Mouse (Mus musculus) T-helper 17 cell (primary cell): ENCODE measurements around the gene Sprr2a2.
"Not testable (repeated sequence)": the region's sequence is repeated elsewhere in the genome, so short reads cannot be mapped to it uniquely, and the experiment has no call there.

Experiments used
- in situ Hi-C, 2 experiments: fragments of 300-600 bp; cut with MboI, MseI; formaldehyde crosslinking; loops; 1 replicate in 1 of 2; 2 replicates in 1 of 2; pipeline ENCODE4 v1.15.1; 2025; ENCODE audit warnings: high pct_unique_total_duplicates in 2 of 2

Gene Sprr2a2

GRCm38 (mm10) chr3:92273504-92273903 is 57.8 kb downstream of the Sprr2a2 start:
- in situ Hi-C loops: not testable (repeated sequence)

DNA sequence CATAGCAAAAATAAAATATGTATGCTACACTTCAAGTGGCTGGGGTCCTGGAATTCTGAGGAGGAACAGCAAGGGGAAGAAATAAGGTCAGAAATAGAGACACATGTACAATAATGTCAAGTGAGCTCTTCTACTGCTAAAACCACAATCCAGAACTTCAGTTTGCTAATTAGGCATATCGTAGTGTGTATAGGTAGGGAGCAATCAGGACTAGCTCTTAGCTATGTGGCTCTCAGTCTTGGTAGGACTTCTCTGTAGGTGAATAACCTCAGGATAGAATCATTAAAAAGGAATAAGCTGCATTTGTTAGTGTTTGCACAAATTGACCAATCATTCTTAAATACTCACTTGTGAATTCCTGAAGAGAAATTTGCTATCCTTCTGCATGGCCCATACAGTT is 58.3 kb downstream of the Sprr2a2 start:
- in situ Hi-C loops: not testable (repeated sequence)

DNA sequence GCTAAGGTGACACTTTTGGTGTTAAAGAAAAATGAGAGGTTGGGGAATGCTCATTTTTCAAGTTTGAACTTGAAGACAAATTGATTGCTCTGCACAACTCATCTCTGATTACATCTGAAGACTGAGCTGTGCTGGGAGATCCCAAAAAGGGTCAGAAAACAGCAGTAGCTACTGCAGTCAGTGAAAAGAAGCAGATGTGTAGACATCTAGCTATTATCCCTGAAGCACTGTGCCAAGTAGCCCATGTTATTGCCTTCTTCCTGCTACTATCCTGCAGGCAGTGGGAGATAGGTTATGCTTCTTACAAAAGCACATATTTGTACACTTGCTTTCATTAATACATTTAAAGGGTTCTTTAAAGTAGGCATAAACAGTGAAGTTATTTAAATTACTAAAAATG is 63.9 kb downstream of the Sprr2a2 start:
- in situ Hi-C loops: loop anchor here in 1 of 2 experiments (5.0 kb wide), 1 partner anchor 67 kb away; no protein-coding TSS in a partner anchor

DNA sequence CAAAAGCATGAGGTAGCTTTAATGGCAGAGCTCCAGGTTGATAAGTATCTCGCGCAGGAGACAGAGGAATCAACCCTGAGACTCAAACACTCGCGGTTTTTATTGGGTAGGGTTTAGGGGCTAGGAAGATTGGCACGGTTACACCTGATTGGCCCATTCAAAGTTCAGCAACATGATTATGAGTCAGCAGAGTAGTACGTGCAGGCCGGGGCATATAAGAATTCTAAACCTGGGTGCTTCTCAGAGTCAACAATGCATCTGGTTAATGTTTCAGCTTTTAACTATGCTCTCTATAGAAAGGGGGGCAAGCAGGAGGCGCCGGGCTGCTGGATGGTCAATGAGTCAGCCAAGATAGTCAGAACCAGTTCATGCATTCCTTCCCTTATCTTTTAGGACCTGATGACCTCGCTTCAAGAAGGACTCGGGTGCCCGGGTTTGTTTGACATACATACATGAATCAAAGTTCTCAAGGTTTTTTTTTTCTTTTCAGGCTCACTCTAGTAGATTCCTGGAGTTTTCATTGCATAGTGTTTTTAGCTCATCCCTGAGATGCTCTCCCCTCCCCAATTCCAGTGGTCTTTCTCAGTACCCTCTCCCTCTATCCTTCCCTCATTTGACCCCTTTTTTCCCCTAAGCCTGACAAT is 65.4 kb downstream of the Sprr2a2 start:
- in situ Hi-C loops: loop anchor here in 1 of 2 experiments (5.0 kb wide), 1 partner anchor 69 kb away; no protein-coding TSS in a partner anchor

DNA sequence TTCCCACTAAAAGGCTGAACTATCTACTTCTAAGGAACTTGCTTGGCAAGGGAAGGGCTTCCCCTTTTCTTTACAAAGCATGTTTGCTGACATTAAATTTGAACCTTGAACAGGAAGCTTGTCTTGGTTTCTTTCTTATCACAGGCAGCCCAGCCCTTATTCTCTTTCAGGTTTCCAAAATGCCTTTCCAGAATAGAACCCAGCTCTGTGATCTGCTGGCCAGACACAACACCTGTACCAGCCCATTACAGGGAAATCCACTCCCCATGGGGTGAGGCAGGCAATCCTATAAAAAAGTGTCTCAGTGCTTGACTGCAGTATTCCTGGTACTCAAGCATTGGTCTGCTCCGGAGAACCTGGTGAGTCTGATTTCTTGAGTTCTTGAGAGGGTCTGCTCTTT is 69.4 kb downstream of the Sprr2a2 start, which contains the start of gene Sprr2a3:
TSS of gene Sprr2a3 (plus strand) at position 317 of the 400 bp plus-strand sequence.
- in situ Hi-C loops: loop anchor here in 1 of 2 experiments (5.0 kb wide), 1 partner anchor 33 kb away; no protein-coding TSS in a partner anchor

DNA sequence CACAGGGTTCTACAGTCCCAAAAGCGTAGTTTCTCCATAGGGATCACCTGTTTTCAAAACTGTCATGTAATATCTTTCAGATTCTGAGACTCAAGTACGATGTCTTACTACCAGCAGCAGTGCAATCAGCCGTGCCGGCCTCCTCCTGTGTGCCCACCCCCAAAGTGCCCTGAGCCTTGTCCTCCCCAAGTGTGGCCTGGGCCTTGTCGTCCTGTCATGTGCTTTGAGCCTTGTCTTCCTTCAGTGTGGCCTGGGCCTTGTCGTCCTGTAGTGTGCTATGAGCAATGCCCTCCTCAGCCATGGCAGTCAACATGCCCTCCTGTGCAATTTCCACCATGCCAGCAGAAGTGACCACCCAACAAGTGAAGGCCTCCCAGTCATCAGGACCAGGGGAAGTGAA is 72.8 kb downstream of the Sprr2a2 start:
- in situ Hi-C loops: loop anchor here in 1 of 2 experiments (5.0 kb wide), 1 partner anchor 36 kb away; no protein-coding TSS in a partner anchor
